ENCODE assay signal across 8 mouse cellular contexts in genomic region chr6:91843628-91844153, GRCm38 (mm10). TPM values are rescaled to one million over a fixed set of nuclear protein-coding genes. Genes with fewer than 3 reads are reported as not detected.
DNase-seq lines count a peak whose midpoint lies in the region; ATAC-seq and TF ChIP-seq lines count a peak whose summit lies in the region.

No protein-coding gene starts in this region.

- H3K9me3 ChIP-seq in heart, embryonic 13.5 days = no peaks in the 10 kb centered on the region
- H3K9me3 ChIP-seq in hindbrain, embryonic 12.5 days (replicated peaks) = no peaks in the 10 kb centered on the region
- no peaks in the 10 kb centered on the region for H3K9me3 ChIP-seq in midbrain, embryonic 13.5 days

- H3K79me2 ChIP-seq in heart, adult 2 months (replicated peaks; ENCODE audit: control insufficient read depth, insufficient read depth, low read length) = no peaks in the 10 kb centered on the region

- no peak for TF ChIP-seq POLR2A in heart, adult 2 months (IDR thresholded peaks at IDR 0.05; ENCODE audit: insufficient read depth, low read depth, low read length)

- WGBS in heart, embryonic 13.5 days = 4% methylated on average over 66 of the region's 69 CpGs
- 5% methylated on average over 63 of the region's 69 CpGs for WGBS in heart, adult 2 months
- 6% methylated on average over 53 of the region's 69 CpGs for WGBS in hindbrain, embryonic 12.5 days
- 4% methylated on average over 68 of the region's 69 CpGs for WGBS in midbrain, embryonic 13.5 days

- peak overlapping the region; percentile 55 for H3K9ac ChIP-seq in heart, embryonic 13.5 days
- no peak overlapping the region for H3K9ac ChIP-seq in heart, adult 2 months (ENCODE audit: low read depth, low read length)
- peak overlapping the region; percentile 73 for H3K9ac ChIP-seq in hindbrain, embryonic 12.5 days
- peak overlapping the region; percentile 67 for H3K9ac ChIP-seq in midbrain, embryonic 13.5 days (replicated peaks)

- peak overlapping the region; percentile 74 for H3K4me2 ChIP-seq in heart, embryonic 13.5 days
- H3K4me2 ChIP-seq in hindbrain, embryonic 12.5 days (replicated peaks) = peak overlapping the region; percentile 97
- H3K4me2 ChIP-seq in midbrain, embryonic 13.5 days (replicated peaks) = peak overlapping the region; percentile 85

- peak overlapping the region; percentile 53 for H3K4me3 ChIP-seq in heart, embryonic 13.5 days
- H3K4me3 ChIP-seq in heart, adult 2 months = no peak overlapping the region
- peak overlapping the region; percentile 17 for H3K4me3 ChIP-seq in brown adipose tissue, adult 24 weeks (ENCODE audit: insufficient read depth, low read depth, low read length)
- peak overlapping the region; percentile 64 for H3K4me3 ChIP-seq in hindbrain, embryonic 12.5 days
- peak overlapping the region; percentile 60 for H3K4me3 ChIP-seq in midbrain, embryonic 13.5 days (replicated peaks)

- peaks cover 6% of the 10 kb centered on the region for H3K4me1 ChIP-seq in heart, embryonic 13.5 days
- H3K4me1 ChIP-seq in heart, adult 2 months (ENCODE audit: control insufficient read depth, insufficient read depth, low read length) = no peaks in the 10 kb centered on the region
- no peaks in the 10 kb centered on the region for H3K4me1 ChIP-seq in brown adipose tissue, adult 24 weeks (ENCODE audit: control insufficient read depth, insufficient read depth, insufficient read length, low read length)
- peaks cover 31% of the 10 kb centered on the region for H3K4me1 ChIP-seq in hindbrain, embryonic 12.5 days
- peaks cover 34% of the 10 kb centered on the region for H3K4me1 ChIP-seq in midbrain, embryonic 13.5 days (replicated peaks)

- H3K27ac ChIP-seq in heart, embryonic 13.5 days (replicated peaks) = no peak overlapping the region
- H3K27ac ChIP-seq in heart, adult 2 months = no peak overlapping the region
- no peak overlapping the region for H3K27ac ChIP-seq in brown adipose tissue, adult 24 weeks (replicated peaks; ENCODE audit: low read depth, low read length)
- H3K27ac ChIP-seq in hindbrain, embryonic 12.5 days = peak overlapping the region; percentile 5; the same call in 1 of the 2 replicates
- H3K27ac ChIP-seq in midbrain, embryonic 13.5 days = peak overlapping the region; percentile 48; the same call in 1 of the 2 replicates

- peaks cover 87% of the 10 kb centered on the region for H3K27me3 ChIP-seq in heart, embryonic 13.5 days (replicated peaks)
- H3K27me3 ChIP-seq in heart, adult 2 months (ENCODE audit: control insufficient read depth, insufficient read depth, low read length) = peaks cover 8% of the 10 kb centered on the region
- H3K27me3 ChIP-seq in hindbrain, embryonic 12.5 days = peaks cover 64% of the 10 kb centered on the region
- H3K27me3 ChIP-seq in midbrain, embryonic 13.5 days = peaks cover 55% of the 10 kb centered on the region

- DNase-seq in heart, adult 2 months = no peak
- DNase-seq in urinary bladder, postnatal 36 days (ENCODE audit: low spot score in 2 of 2) = no peak
- no peak for DNase-seq in urinary bladder, adult 2 months (ENCODE audit: low spot score)
- DNase-seq in urinary bladder, postnatal 4 days (ENCODE audit: low spot score in 2 of 2) = no peak

- no peaks in the 10 kb centered on the region for H3K36me3 ChIP-seq in heart, embryonic 13.5 days
- H3K36me3 ChIP-seq in heart, adult 2 months (ENCODE audit: control insufficient read depth, insufficient read depth, low read length) = no peaks in the 10 kb centered on the region
- H3K36me3 ChIP-seq in hindbrain, embryonic 12.5 days = no peaks in the 10 kb centered on the region
- no peaks in the 10 kb centered on the region for H3K36me3 ChIP-seq in midbrain, embryonic 13.5 days

- no peak for TF ChIP-seq CTCF in heart, adult 2 months (IDR thresholded peaks at IDR 0.05)

- no peak for TF ChIP-seq EP300 in heart, adult 2 months (IDR thresholded peaks at IDR 0.05; ENCODE audit: insufficient read depth, low read depth, low read length)

- ATAC-seq in heart, embryonic 13.5 days (ENCODE audit: extremely low read depth, insufficient number of reproducible peaks, low FRiP score, low TSS enrichment) = no peak
- 0 out of 2 replicates have a peak, but pooled peaks have one; percentile 15 for ATAC-seq in hindbrain, embryonic 12.5 days (ENCODE audit: low FRiP score)
- ATAC-seq in midbrain, embryonic 13.5 days = peak; percentile 28

- intact Hi-C loops in heart, adult 2 months (cut with DNase I) = no loop called here

RNA-seq across cellular contexts. Expression of gene Grip2, which starts 16.6 kb away (rescaled TPM):
- polyA plus RNA-seq in heart, embryonic 13.5 days (2015; fragmentation: Nextera tagmentation; extraction: Ambion mirVana) = 6.7 and 7.4 TPM in 2 replicates
- 10 to 100 TPM in 1 of 2 experiments, 1 to 10 TPM in 1; 8.5 to 12.4 TPM for total RNA-seq in heart, adult 2 months (2021)
- 25.2 and 37.9 TPM in 2 replicates for polyA plus RNA-seq in heart, adult 2 months (2012; rRNA removed)
- polyA plus RNA-seq in brown adipose tissue, adult 24 weeks (2012; ENCODE audit: insufficient read depth, insufficient read length, missing spikeins) = 0.48 TPM in 1 of 2 replicates, not detected in the other
- polyA plus RNA-seq in hindbrain, embryonic 12.5 days (2016; fragmentation: Nextera tagmentation; extraction: Ambion mirVana) = 2.5 and 2.7 TPM in 2 replicates
- polyA plus RNA-seq in midbrain, embryonic 13.5 days (2015; fragmentation: Nextera tagmentation; extraction: Ambion mirVana) = 4.4 and 4.8 TPM in 2 replicates
- polyA plus RNA-seq in urinary bladder, adult 2 months (2012; rRNA removed) = 2.2 and 2.3 TPM in 2 replicates

RNA-seq across cellular contexts. Expression of gene Ccdc174, which starts 34.2 kb away (rescaled TPM):
- polyA plus RNA-seq in heart, embryonic 13.5 days (2015; fragmentation: Nextera tagmentation; extraction: Ambion mirVana) = 22.3 and 24.0 TPM in 2 replicates
- 10 to 100 TPM in 1 of 2 experiments, 1 to 10 TPM in 1; 9.0 to 10.1 TPM for total RNA-seq in heart, adult 2 months (2021)
- 2.8 and 4.1 TPM in 2 replicates for polyA plus RNA-seq in heart, adult 2 months (2012; rRNA removed)
- polyA plus RNA-seq in brown adipose tissue, adult 24 weeks (2012; ENCODE audit: insufficient read depth, insufficient read length, missing spikeins) = 16.1 and 16.5 TPM in 2 replicates
- 54.8 and 58.3 TPM in 2 replicates for polyA plus RNA-seq in hindbrain, embryonic 12.5 days (2016; fragmentation: Nextera tagmentation; extraction: Ambion mirVana)
- polyA plus RNA-seq in midbrain, embryonic 13.5 days (2015; fragmentation: Nextera tagmentation; extraction: Ambion mirVana) = 47.5 and 61.8 TPM in 2 replicates
- 13.1 and 14.2 TPM in 2 replicates for polyA plus RNA-seq in urinary bladder, adult 2 months (2012; rRNA removed)

RNA-seq across cellular contexts. Expression of gene 4930590J08Rik, which starts 58.9 kb away (rescaled TPM):
- polyA plus RNA-seq in heart, embryonic 13.5 days (2015; fragmentation: Nextera tagmentation; extraction: Ambion mirVana) = 0.15 and 0.27 TPM in 2 replicates
- total RNA-seq in heart, adult 2 months (2021) = under 1 TPM; 0.52 to 0.78 TPM
- 0.43 and 0.94 TPM in 2 replicates for polyA plus RNA-seq in heart, adult 2 months (2012; rRNA removed)
- not detected in 2 replicates for polyA plus RNA-seq in brown adipose tissue, adult 24 weeks (2012; ENCODE audit: insufficient read depth, insufficient read length, missing spikeins)
- 0.63 and 1.2 TPM in 2 replicates for polyA plus RNA-seq in hindbrain, embryonic 12.5 days (2016; fragmentation: Nextera tagmentation; extraction: Ambion mirVana)
- polyA plus RNA-seq in midbrain, embryonic 13.5 days (2015; fragmentation: Nextera tagmentation; extraction: Ambion mirVana) = 1.3 and 1.6 TPM in 2 replicates
- 0.37 and 0.69 TPM in 2 replicates for polyA plus RNA-seq in urinary bladder, adult 2 months (2012; rRNA removed)

Comparison
In these comparisons a context has a peak if more than half of its experiments do, and no peak if none do; other contexts are left out.
1. H3K27ac ChIP-seq: peak in hindbrain, embryonic 12.5 days (single experiment) and midbrain, embryonic 13.5 days (single experiment); none in heart, embryonic 13.5 days (single experiment), heart, adult 2 months (single experiment) and brown adipose tissue, adult 24 weeks (single experiment).
2. Peak in every context shown above with its lines, with median percentiles within 50 percentile points of each other: H3K4me2 ChIP-seq.